Mouse (Mus musculus): ENCODE data around the gene Chn2.

GRCm38 (mm10) chr6:54130881-54131280, 91.5 kb downstream of the Chn2 start:
- no peak for TF ChIP-seq GATA1 (IDR thresholded peaks at IDR 0.05; ENCODE audit: low read length)
- no peak for TF ChIP-seq TAL1 (IDR thresholded peaks at IDR 0.05; ENCODE audit: low read length)

All from erythroblast, embryonic 14.5 days (primary cell).